Mouse (Mus musculus): ENCODE measurements at regions not wholly inside any gene's neighbourhood (a gene's known extent, or its start where the extent isn't known, plus 50 kb on each side); places are given as distances from the start of the nearest gene placed in this dataset.

DNA sequence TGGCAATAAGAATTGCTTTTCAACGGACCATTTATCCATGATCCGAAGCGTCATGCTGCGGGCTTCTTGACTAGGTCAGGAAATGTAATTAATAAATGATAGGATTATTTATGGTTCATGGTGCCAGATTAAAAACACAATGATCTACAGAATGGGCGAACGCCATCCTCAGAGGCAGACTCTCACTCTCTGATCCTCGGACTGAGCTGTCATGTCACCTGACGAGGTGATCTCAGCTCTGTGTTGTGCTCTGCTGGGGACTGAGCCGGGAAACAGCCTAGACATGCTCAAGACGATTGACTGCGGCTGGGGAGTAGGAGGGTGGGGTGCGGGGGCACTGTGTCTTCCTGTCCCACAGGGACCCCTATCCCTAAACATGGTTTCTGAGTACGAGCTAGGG lies 217.4 kb upstream of the A230072I06Rik start:
- TF ChIP-seq CTCF (IDR thresholded peaks at IDR 0.05; ENCODE audit: control insufficient read depth, insufficient read depth, low read length) = no peak
- no peak for TF ChIP-seq POLR2A (IDR thresholded peaks at IDR 0.05; ENCODE audit: borderline replicate concordance, control insufficient read depth, low read depth, low read length)

Data from bone marrow, adult 2 months (tissue).